Mouse (Mus musculus): Measurements from ENCODE around the gene Cpne4. TPM values are rescaled to one million over a fixed set of nuclear protein-coding genes. Genes with fewer than 3 reads are reported as not detected.

Cpne4 gene
- total and polyA plus RNA-seq, 3 experiments: not detected

- no peak for TF ChIP-seq CTCF (IDR thresholded peaks at IDR 0.05; ENCODE audit: low read depth, low read length)
- TF ChIP-seq GATA1 (IDR thresholded peaks at IDR 0.05; ENCODE audit: borderline replicate concordance, low read length): no peak
- no peak for TF ChIP-seq TAL1 (conservative IDR thresholded peaks at IDR 0.05; ENCODE audit: low read depth, low read length)
- TF ChIP-seq GATA2 (IDR thresholded peaks at IDR 0.05; ENCODE audit: borderline replicate concordance, low read depth, low read length): no peak
- no peak for TF ChIP-seq POLR2AphosphoS5 (IDR thresholded peaks at IDR 0.05; ENCODE audit: insufficient replicate concordance, low read depth, low read length)
- ATAC-seq (ENCODE audit: extremely low read depth, insufficient number of reproducible peaks, low FRiP score, poor library complexity, severe bottlenecking): no peak
- H3K4me3 ChIP-seq (ENCODE audit: low read depth, low read length): no peak overlapping the region
- H3K36me3 ChIP-seq (replicated peaks): no peaks in the 10 kb centered on the region
- no peaks in the 10 kb centered on the region for H3K27me3 ChIP-seq (ENCODE audit: insufficient read depth, low read length)
- no peaks in the 10 kb centered on the region for H3K9me3 ChIP-seq (replicated peaks)
- H3K4me1 ChIP-seq (ENCODE audit: insufficient read depth, low read depth, low read length): no peaks in the 10 kb centered on the region
- no peak for DNase-seq (ENCODE audit: low spot score)
Measured at GRCm38 (mm10) chr9:105033641-105034040, 486.6 kb downstream of the Cpne4 start.

- no peak for TF ChIP-seq POLR2AphosphoS5 (IDR thresholded peaks at IDR 0.05; ENCODE audit: insufficient replicate concordance, low read depth, low read length)
- no peak for TF ChIP-seq CTCF (IDR thresholded peaks at IDR 0.05; ENCODE audit: low read depth, low read length)
- TF ChIP-seq GATA1 (IDR thresholded peaks at IDR 0.05; ENCODE audit: borderline replicate concordance, low read length): no peak
- no peak for TF ChIP-seq TAL1 (conservative IDR thresholded peaks at IDR 0.05; ENCODE audit: low read depth, low read length)
- no peak for TF ChIP-seq GATA2 (IDR thresholded peaks at IDR 0.05; ENCODE audit: borderline replicate concordance, low read depth, low read length)
- ATAC-seq (ENCODE audit: extremely low read depth, insufficient number of reproducible peaks, low FRiP score, poor library complexity, severe bottlenecking): no peak; the same call in 1 of the 2 replicates
- H3K36me3 ChIP-seq (replicated peaks): no peaks in the 10 kb centered on the region
- no peaks in the 10 kb centered on the region for H3K4me1 ChIP-seq (ENCODE audit: insufficient read depth, low read depth, low read length)
- no peak overlapping the region for H3K4me3 ChIP-seq (ENCODE audit: low read depth, low read length)
- no peaks in the 10 kb centered on the region for H3K9me3 ChIP-seq (replicated peaks)
- H3K27me3 ChIP-seq (ENCODE audit: insufficient read depth, low read length): no peaks in the 10 kb centered on the region
- DNase-seq (ENCODE audit: low spot score): no peak
Measured at GRCm38 (mm10) chr9:105037847-105038246, 490.8 kb downstream of the Cpne4 start.

- Histone ChIP-seq H3K27me3 (ENCODE audit: insufficient read depth, low read length) (no peaks in the 10 kb centered on the region; the same call in 1 of the 2 replicates), H3K4me1 (ENCODE audit: insufficient read depth, low read depth, low read length) (no peaks in the 10 kb centered on the region), H3K36me3 (replicated peaks) (no peaks in the 10 kb centered on the region), H3K9me3 (replicated peaks) (no peaks in the 10 kb centered on the region), H3K4me3 (ENCODE audit: low read depth, low read length) (no peak overlapping the region)
- ATAC-seq (ENCODE audit: extremely low read depth, insufficient number of reproducible peaks, low FRiP score, poor library complexity, severe bottlenecking): no peak
- DNase-seq (ENCODE audit: low spot score): no peak
- TF ChIP-seq TAL1 (conservative IDR thresholded peaks at IDR 0.05; ENCODE audit: low read depth, low read length): no peak
- no peak for TF ChIP-seq CTCF (IDR thresholded peaks at IDR 0.05; ENCODE audit: low read depth, low read length)
- no peak for TF ChIP-seq GATA1 (IDR thresholded peaks at IDR 0.05; ENCODE audit: borderline replicate concordance, low read length)
- TF ChIP-seq POLR2AphosphoS5 (IDR thresholded peaks at IDR 0.05; ENCODE audit: insufficient replicate concordance, low read depth, low read length): no peak
Measured at GRCm38 (mm10) chr9:105046014-105046413, 498.9 kb downstream of the Cpne4 start.

- TF ChIP-seq GATA1 (IDR thresholded peaks at IDR 0.05; ENCODE audit: borderline replicate concordance, low read length) (no peak), TAL1 (conservative IDR thresholded peaks at IDR 0.05; ENCODE audit: low read depth, low read length) (no peak), CTCF (IDR thresholded peaks at IDR 0.05; ENCODE audit: low read depth, low read length) (no peak), POLR2AphosphoS5 (IDR thresholded peaks at IDR 0.05; ENCODE audit: insufficient replicate concordance, low read depth, low read length) (no peak), GATA2 (IDR thresholded peaks at IDR 0.05; ENCODE audit: borderline replicate concordance, low read depth, low read length) (no peak)
- no peak for ATAC-seq (ENCODE audit: extremely low read depth, insufficient number of reproducible peaks, low FRiP score, poor library complexity, severe bottlenecking)
- Histone ChIP-seq H3K9me3 (replicated peaks) (no peaks in the 10 kb centered on the region), H3K4me1 (ENCODE audit: insufficient read depth, low read depth, low read length) (peaks cover 3% of the 10 kb centered on the region; the same call in 1 of the 2 replicates), H3K27me3 (ENCODE audit: insufficient read depth, low read length) (no peaks in the 10 kb centered on the region; the same call in 1 of the 2 replicates), H3K4me3 (ENCODE audit: low read depth, low read length) (no peak overlapping the region), H3K36me3 (replicated peaks) (no peaks in the 10 kb centered on the region)
- no peak for DNase-seq (ENCODE audit: low spot score)
Measured at GRCm38 (mm10) chr9:105048351-105048750, 501.3 kb downstream of the Cpne4 start.

- Histone ChIP-seq H3K27me3 (ENCODE audit: insufficient read depth, low read length) (no peaks in the 10 kb centered on the region; the same call in 1 of the 2 replicates), H3K9me3 (replicated peaks) (no peaks in the 10 kb centered on the region), H3K36me3 (replicated peaks) (peaks cover 3% of the 10 kb centered on the region), H3K4me1 (ENCODE audit: insufficient read depth, low read depth, low read length) (peaks cover 8% of the 10 kb centered on the region; the same call in 1 of the 2 replicates), H3K4me3 (ENCODE audit: low read depth, low read length) (no peak overlapping the region)
- no peak for ATAC-seq (ENCODE audit: extremely low read depth, insufficient number of reproducible peaks, low FRiP score, poor library complexity, severe bottlenecking)
- no peak for DNase-seq (ENCODE audit: low spot score)
- no peak for TF ChIP-seq GATA2 (IDR thresholded peaks at IDR 0.05; ENCODE audit: borderline replicate concordance, low read depth, low read length)
- no peak for TF ChIP-seq GATA1 (IDR thresholded peaks at IDR 0.05; ENCODE audit: borderline replicate concordance, low read length)
- no peak for TF ChIP-seq TAL1 (conservative IDR thresholded peaks at IDR 0.05; ENCODE audit: low read depth, low read length)
- TF ChIP-seq POLR2AphosphoS5 (IDR thresholded peaks at IDR 0.05; ENCODE audit: insufficient replicate concordance, low read depth, low read length): no peak
- TF ChIP-seq CTCF (IDR thresholded peaks at IDR 0.05; ENCODE audit: low read depth, low read length): no peak
Measured at GRCm38 (mm10) chr9:105049636-105050035, 502.6 kb downstream of the Cpne4 start.

DNA sequence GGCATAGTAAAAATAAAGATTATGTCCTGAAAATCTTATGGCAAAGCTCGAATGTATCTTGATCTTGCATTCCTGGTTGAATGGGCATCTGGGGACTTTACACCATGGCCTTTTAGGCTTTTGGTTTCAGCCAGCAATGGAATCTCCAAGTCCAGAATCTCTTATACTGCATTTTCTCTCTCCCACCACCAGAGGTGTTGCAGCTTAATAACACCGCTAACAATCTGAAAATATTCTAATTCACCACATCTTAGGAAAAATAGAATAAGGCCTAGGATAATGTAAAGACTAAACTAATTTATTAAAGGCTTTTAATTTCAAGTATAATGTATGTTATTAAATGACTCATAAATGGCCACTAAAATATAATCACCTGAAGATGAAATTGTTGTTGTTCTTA is 503.2 kb downstream of the Cpne4 start:
- no peak for TF ChIP-seq GATA2 (IDR thresholded peaks at IDR 0.05; ENCODE audit: borderline replicate concordance, low read depth, low read length)
- no peak for TF ChIP-seq GATA1 (IDR thresholded peaks at IDR 0.05; ENCODE audit: borderline replicate concordance, low read length)
- TF ChIP-seq CTCF (IDR thresholded peaks at IDR 0.05; ENCODE audit: low read depth, low read length): no peak
- TF ChIP-seq POLR2AphosphoS5 (IDR thresholded peaks at IDR 0.05; ENCODE audit: insufficient replicate concordance, low read depth, low read length): no peak
- no peak for TF ChIP-seq TAL1 (conservative IDR thresholded peaks at IDR 0.05; ENCODE audit: low read depth, low read length)
- DNase-seq (ENCODE audit: low spot score) (no peak), ATAC-seq (ENCODE audit: extremely low read depth, insufficient number of reproducible peaks, low FRiP score, poor library complexity, severe bottlenecking) (no peak)
- Histone ChIP-seq H3K9me3 (replicated peaks) (no peaks in the 10 kb centered on the region), H3K36me3 (replicated peaks) (peaks cover 9% of the 10 kb centered on the region), H3K27me3 (ENCODE audit: insufficient read depth, low read length) (no peaks in the 10 kb centered on the region; the same call in 1 of the 2 replicates), H3K4me3 (ENCODE audit: low read depth, low read length) (no peak overlapping the region), H3K4me1 (ENCODE audit: insufficient read depth, low read depth, low read length) (peaks cover 12% of the 10 kb centered on the region; the same call in 1 of the 2 replicates)
